Mouse (Mus musculus) large intestine, adult 2 months (tissue): ENCODE results near the gene Myh14. TPM values are rescaled to one million over a fixed set of nuclear protein-coding genes. Genes with fewer than 3 reads are reported as not detected.

Experiments used
- DNase-seq: peaks from one replicate; pipeline ENCODE4 v3.0.0-alpha.2; 2012; ENCODE audit warnings: low read depth, low spot score
- WGBS: fragments of 180-500 bp; shearing (Covaris S2); methylation state at CpG from one replicate; pipeline ENCODE4 v1.1.7; 2018; 5-methylcytosine and 5-hydroxymethylcytosine counted together
- polyA plus RNA-seq: library from polyadenylated mRNA; depleted of rRNA; stranded (reverse); fragments of >200 nt; gene quantifications from 2 replicates; pipeline ENCODE4 v1.2.3, GENCODE M21; 2012

The Myh14 gene
- polyA plus RNA-seq, 1 experiment, result 163 TPM

DNA sequence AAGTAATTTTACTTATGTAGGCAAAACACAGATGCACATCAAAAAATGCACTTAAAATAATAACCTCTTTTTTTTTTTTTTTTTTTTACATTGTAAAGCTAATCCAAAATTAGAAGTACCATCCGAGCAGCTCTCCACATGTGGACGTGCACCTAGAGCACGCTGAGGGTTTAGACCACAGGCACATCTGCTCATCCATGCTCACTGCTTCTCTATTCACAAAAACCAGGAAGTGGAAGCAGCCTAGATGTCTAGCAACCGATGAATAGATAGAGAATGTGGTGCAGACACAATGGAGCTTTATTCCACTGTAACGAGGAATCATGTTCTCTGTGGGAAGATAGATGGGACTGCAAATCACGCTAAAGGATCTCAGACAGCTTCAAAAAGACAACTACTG lies 4.5 kb upstream of the Myh14 start:
- 77% methylated on average over 6 of the region's 6 CpGs for WGBS

DNA sequence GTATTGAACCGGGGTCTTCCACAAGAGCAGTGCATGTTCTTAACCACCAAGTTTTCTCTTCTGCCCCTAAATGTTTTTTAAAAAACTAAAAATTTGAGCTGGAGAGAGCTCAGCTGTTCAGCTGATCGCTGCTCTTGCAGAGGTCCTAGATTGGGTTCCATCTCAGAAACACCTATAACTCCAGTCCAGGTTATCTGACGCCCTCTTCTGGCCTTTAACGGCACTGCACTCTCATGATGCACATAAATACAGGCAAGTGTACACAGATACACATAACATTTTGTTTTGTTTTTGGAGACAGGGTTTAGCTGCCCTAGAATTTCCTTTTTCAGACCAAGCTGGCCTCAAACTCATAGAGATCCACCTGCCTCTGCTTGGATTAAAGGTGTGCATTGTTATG lies 3.9 kb upstream of the Myh14 start:
- WGBS, result 79% methylated on average over 4 of the region's 4 CpGs
- DNase-seq, result no peak

More for the DNA sequence above, 4.5 kb upstream of the Myh14 start:
- no peak for DNase-seq

DNA sequence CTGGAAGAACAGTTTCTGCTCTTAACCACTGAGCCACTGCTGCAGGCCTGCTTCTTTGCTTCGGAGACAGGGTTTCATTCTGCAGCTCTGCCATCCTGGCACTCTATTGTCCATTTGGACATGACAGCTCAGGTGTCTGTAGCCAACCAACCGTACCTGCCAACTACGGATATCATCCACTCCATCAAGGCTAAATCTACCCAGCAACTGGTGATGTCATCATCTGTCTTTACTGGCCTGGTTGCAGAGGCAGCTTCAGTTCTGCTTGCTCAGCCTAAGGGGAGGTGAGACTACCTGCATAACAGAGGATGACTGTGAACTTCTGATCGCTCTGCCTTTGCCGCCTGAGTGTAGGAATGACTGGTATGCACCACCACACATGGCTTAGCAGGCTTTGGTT lies 1.6 kb upstream of the Myh14 start:
- no peak for DNase-seq
- WGBS, result 68% methylated on average over 5 of the region's 5 CpGs

DNA sequence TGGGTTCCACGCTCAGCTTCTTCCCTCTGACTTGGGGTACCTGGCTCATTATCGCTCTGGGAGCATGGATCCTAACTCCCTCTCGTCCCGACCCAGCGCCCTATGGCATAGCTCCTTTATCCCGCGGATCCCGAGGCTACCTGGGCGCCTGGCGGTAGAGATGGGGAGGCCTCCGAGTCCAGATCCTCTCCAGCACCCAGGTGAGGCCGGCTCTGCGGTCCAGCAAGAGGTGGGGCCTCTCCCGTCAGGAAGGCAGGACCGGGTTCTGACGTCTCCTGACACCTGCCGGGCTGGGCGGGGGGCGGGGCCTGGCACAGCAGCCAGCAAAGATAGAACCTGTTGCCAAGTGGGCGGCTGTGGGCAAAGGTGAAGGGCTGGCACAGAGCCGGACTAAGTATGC lies 1.5 kb downstream of the Myh14 start:
- DNase-seq, result no peak
- 8% methylated on average over 21 of the region's 21 CpGs for WGBS

DNA sequence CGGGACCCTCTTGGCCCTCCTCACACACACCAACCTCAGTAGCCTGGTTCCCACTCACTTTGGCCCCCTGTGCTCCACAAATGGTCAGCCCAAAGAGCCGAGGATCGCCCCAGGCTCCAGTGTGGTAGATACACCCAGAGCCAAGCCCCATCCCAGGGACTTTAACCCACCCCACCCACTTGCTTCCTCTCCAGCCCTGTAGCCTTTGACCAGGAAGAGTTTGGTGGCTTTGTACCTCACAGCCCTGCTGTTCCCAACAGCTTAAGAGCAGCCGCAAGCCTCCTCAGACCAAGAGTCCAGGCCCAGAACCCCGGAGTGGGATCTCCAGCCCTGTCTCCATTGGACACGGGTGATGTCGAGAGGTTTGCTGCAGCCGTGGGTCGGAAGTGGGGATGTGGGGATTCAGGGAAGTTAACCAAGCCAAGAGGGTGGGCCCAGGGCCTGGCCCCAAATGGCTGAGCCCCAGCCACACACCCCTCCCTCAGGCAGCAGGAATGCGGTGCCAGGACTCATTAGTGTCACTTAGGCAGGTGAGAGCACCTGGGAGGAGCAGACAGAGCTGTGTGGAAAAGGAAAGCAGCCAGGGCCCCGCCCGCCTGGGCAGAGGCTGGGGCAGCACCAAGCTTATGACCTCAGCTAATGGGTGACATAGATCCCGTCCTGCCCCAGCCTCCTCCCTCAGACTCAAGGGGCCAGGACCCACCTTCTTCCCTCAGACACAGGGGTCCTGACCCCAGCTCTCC lies 2.5 kb downstream of the Myh14 start:
- WGBS, result 19% methylated on average over 13 of the region's 13 CpGs
- peak; percentile 89 for DNase-seq

DNA sequence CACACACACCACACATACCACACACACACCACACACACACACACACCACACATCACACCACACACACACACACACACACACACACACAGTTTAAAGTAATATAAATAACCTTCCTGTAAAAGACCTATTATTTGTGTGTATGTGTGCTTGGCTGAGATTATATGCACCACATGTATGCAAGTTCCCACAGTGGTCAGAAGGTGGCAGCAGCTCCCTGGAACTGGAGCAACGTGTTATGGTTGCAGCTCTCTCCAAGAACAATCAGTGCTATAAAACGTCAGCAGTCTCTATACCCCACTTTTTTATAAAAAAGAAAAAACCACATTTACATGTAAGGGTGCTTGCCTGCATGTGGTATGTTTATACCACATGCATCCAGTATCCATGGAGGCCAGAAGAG lies 4.2 kb downstream of the Myh14 start:
- 61% methylated on average over 2 of the region's 2 CpGs for WGBS
- no peak for DNase-seq

DNA sequence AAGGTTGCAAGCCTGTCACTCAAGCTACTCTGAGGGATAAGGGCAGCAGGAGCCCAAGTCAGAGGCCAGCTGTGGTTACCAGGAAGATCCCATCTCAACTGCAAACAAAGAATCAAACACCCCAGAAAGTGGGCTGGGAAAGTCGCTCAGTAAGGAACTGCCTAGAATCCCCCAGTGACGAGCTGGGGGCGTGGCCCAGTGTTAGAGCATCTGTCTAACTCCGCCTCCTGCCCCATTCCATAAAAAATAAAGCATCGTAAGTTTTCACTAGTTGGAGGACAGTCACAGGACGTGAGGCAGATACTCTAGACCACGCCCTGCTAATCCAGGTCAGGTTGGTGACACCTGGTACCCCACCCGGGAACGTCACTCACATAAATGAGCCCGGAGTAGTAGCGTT lies 5.9 kb downstream of the Myh14 start:
- 36% methylated on average over 11 of the region's 11 CpGs for WGBS
- DNase-seq, result no peak

DNA sequence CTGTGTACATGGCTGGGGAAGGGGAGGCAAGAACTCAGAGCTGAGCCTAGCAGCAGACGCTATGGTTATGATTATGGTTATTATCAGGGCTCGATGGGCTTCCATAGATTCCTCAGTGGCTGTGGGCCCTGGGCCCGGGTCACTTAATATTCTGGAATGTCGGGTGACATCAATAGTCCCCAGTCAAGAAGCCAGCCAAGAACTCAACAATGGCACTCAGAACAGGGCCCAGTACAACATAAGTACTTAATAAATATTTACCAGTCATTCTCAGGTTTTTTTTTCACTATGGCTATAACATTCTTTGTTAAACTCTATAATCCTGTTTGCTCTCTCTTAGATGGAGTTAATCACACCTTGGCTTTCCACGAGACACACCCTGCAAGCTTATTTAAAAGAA lies 7.1 kb downstream of the Myh14 start:
- 70% methylated on average over 5 of the region's 5 CpGs for WGBS

DNA sequence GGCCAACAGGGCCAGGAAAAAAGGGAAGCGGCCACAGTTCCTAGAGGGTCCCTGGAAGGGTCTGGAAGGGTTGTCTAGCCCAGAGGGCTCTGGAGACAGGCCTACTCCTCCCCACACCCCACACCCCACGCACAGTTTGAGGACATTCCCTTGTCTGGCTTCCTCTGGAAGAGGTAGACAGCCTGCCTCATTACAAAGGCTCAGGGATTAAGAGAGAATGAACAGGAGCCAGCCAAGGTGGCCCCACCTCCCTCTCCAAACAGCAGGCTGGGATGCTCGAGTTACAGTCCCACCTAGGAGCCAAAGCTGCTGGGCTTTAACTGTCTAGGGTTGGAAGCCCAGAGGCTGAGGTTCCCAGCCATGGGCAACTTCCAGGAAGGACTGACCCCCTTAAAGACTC lies 8.1 kb downstream of the Myh14 start:
- WGBS, result 17% methylated on average over 3 of the region's 3 CpGs
- no peak for DNase-seq

More for the DNA sequence above, 7.1 kb downstream of the Myh14 start:
- no peak for DNase-seq

DNA sequence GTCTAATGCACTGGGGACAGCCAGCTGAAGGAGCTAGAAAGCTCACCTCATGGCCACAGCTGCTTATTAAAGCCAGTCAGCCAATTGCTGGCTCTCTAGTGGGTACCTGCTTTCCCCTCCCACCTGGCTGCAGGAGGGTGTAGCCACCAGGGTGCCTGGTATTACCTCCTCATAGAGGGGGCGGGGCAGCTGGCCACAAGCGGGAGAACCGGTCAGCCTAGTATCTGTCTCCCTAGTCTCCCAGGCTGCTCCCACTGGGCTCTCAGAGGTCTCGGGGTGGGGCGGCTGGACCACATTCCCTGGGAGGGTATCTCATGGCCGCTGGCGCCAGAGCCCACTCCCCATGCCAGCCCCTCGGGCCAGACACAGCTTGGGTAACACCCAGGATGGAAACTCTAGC lies 8.5 kb downstream of the Myh14 start:
- no peak for DNase-seq

DNA sequence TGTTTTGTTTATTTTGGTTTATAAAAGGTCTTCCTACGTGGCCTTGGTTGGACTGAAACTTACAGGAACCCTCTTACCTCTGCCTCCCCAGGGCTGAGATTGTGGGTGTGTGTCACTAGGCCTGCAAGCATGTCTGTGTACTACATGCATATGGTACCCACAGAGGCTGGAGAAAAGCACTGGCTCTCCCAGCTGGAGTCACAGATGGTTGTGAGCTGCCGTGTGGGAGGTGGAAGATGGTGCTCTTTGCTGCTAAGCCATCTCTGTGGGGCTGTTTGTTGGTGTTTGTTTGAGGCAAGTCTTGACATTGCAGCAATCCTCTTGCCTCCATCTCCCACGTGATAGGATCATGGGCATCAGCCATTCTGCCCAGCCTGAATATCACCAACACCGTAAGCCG lies 9.4 kb downstream of the Myh14 start:
- WGBS, result 81% methylated on average over 5 of the region's 5 CpGs

More for the DNA sequence above, 8.5 kb downstream of the Myh14 start:
- WGBS, result 9% methylated on average over 8 of the region's 8 CpGs

DNA sequence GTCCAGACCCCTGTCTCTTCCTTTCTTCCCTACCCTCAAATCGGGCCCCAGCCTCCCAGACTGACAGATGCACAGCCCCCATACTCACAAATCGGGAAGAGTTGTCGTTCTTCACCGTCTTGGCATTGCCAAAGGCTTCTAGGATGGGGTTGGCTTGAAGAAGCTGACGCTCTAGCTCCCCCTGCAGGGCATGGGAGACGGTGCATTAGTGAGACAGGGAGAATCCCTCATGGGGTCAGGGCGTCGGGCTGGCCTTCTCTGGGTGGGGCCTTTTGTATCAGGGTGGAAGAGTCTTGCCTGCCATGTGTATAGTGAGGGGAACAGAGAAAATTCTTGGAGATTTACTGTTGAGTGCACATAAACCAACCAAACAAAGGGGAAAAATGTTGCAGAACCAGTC lies 15.1 kb downstream of the Myh14 start:
- 25% methylated on average over 8 of the region's 8 CpGs for WGBS
- no peak for DNase-seq

More for the DNA sequence above, 9.4 kb downstream of the Myh14 start:
- no peak for DNase-seq

DNA sequence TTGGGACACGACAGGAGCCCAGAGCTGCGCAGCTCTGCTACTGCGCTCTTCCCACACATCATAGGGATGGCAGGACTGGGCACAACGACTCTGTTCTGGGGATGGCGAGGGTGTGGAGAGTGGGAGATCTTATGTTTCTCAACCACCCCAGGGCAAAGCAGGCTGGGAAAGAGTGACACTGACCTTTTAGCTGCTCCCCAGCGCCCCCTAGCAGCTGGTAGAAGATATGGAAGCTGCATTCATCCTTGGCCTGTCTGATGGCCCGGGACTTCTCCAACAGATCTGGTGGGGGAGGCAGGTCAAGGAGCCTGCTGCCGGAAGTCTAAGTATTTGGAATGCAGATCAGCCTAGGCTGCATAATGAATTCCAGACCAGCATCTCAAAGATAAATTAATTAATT lies 16.9 kb downstream of the Myh14 start:
- WGBS, result 65% methylated on average over 8 of the region's 8 CpGs
- no peak for DNase-seq

DNA sequence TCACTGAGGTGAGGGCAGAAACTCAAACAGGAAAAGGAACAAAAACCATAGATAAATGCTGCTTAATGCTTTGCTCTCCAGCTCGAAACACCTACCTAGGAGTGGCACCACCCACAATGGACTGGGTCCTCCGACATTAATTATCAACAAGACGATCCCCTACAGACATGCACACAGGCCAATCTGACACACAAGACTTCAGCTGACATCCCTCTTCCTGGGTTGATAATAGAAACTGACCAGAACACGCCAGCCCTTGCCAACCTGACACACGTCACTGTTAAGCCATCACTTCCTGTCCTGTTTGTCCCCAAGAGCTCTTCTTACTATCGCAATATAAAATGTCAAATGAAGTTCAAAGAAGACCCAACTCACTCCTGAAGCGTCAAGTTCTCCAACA lies 19.2 kb downstream of the Myh14 start:
- no peak for DNase-seq
- WGBS, result 73% methylated on average over 7 of the region's 7 CpGs

DNA sequence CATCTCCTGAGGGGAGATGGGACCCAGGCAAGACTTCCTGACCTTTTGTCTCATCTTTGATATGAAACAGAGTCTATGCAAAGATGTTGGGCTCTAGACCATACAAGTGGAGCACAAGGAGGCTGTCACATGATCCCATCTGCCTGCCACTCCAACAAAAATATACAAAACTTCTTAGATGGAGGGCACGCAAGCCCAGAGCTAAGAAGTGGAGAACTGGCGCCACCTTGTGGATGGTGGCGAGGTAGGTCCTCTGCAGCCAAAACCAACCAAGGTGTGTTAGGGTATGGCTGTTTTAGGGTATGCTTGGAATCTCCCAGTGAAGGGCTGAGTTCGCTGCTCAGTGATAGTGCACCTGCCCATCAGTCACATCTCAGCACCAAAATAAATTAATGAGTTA lies 20.7 kb downstream of the Myh14 start:
- no peak for DNase-seq
- 18% methylated on average over 4 of the region's 4 CpGs for WGBS

DNA sequence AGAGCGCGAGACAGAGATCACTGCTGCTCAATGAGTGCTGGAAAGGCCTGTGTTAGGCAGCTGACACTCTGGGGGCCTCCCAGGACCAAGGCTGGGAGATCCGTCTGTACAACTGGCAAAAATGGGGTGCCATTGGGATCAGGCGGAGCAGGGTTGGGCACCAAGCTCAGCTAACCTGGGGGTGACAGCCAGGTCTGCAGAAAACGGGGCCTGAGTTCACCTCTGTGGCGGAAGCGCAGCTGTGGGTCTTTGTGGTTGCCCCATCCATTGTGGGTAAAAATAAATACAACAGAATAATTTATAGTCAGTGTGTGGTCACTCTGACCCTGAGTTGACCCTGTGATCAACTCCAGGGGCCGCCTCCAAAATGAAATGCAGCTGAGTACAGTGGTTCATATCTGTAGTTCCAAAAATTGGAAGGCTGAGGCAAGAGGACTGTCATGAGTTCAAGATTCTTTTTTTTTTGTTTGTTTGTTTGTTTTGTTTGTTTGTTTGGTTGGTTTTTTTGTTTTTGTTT lies 21.5 kb downstream of the Myh14 start:
- WGBS, result 78% methylated on average over 8 of the region's 8 CpGs
- DNase-seq, result no peak

DNA sequence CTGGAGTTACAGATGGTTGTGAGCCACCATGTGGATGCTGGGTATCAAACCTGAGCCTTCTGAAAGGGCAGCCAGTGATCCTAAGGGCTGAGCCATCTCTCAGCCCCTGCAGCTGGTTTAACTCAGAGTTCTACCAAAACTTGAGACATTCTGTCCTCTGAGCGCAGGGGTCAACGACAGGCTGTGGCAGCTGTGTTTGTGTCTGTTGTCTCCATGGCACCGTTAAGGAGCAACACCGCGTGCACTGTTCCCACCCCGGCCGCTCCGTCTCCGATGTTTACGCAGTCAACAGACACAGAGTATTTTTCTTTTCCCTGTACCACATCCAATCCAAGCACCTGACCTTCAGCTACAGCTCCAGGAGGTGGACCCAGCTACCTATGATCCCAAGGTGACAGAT lies 22.9 kb downstream of the Myh14 start:
- 16% methylated on average over 10 of the region's 10 CpGs for WGBS
- no peak for DNase-seq

DNA sequence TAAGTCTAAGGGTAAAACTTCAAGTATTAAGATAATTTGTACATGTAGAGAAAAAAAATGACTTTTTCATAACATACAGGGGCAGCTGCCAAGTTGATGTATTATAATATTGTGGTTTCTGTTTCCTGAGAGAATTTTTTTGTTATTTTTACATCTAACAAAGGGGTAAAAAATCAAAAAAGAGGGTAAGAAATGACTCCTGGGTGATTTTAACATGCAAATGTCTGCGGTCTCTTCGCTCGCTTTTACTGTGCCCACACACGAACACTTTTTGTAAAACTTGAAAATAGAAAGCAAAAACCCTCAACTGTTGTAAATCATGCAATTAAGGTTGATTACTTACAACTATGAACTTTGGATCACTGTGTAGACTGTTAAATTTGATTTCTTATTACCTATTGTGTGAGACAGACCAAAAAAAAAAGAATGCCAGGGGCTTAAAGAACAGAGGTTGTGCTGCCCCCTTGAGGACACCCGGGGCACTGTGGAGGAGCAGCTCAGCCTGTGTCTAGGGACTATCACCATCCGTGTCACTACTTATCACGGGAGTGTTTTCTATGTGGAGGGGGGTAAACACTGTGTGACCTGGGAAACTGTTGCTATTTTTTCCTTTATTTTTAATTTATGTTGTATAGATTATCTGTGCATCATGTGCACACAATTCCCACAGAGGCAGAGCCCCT lies 23.5 kb downstream of the Myh14 start:
- WGBS, result 39% methylated on average over 7 of the region's 7 CpGs

DNA sequence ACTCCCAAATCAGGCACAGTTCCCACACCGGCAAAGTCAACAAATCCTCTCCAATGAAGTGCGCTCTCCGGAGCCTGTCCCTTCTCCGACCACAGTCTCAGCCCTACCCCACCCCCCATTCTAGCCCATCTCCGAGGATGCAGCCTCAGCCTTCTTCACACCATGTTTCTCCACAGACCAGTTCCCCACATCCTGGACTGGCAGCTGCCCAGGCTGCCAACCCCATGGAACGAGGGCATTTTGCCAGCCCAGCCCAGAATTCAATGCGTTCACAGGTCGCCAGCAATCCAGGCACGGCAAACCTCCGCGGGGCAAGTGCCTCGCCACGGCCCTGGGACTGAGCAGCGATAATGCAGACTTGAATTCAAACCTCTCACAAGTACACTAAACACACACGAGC lies 24.7 kb downstream of the Myh14 start:
- no peak for DNase-seq
- 20% methylated on average over 15 of the region's 15 CpGs for WGBS

More for the DNA sequence above, 23.5 kb downstream of the Myh14 start:
- DNase-seq, result no peak

DNA sequence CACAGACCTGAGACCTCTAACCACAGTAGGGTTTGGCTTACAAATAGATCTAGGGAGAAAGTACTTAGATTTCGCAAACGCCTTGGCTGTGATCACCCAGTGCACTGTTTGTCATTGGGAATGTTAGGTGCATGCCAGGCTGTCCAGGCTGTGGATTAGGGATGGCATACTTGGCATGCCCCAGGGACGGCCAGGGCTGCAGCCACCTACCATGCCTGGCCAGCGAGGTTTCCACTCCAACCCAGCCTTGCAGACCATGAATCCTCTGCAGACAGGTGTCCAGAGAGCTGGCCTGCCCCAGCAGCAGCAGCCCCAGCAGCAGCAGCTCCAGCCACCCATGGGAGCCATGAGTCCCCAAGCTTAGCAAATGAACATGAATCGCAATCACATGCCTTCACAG lies 25.4 kb downstream of the Myh14 start:
- 81% methylated on average over 5 of the region's 5 CpGs for WGBS
- no peak for DNase-seq

DNA sequence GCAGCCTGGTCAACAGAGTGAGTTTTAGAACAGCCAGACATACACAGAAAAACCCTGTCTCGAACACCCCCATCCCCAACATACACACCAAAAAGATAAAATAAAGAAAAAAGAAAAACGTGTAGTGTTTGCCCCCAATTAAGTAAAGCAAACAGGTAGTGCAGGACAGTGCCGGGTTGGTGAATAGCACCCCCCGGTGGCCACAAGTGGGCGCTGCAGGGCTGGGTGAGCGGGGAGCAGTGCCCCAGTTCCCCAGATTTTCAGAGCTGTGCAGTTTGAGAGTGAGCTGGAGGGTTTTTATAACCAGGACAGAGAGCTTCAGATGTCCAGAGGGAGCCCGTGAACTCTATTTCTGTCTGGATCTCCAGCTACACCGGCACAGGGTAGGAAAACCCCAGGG lies 28.8 kb downstream of the Myh14 start:
- no peak for DNase-seq

More for the DNA sequence above, 28.8 kb downstream of the Myh14 start:
- 47% methylated on average over 8 of the region's 8 CpGs for WGBS
